Mouse (Mus musculus) cerebellum, adult 2 months (tissue): ENCODE results near the gene App.

ENCODE experiments used
- CTCF ChIP-seq: fragments of 200-500 bp; IDR thresholded peaks from 2 replicates; pipeline ENCODE4 v1.5.1; 2011; ENCODE audit warnings: low read depth, mild to moderate bottlenecking, control low read depth, low read length, moderate library complexity, borderline replicate concordance; ENCODE audit not compliant: insufficient read depth
- POLR2A ChIP-seq: fragments of 200-500 bp; IDR thresholded peaks from 2 replicates; pipeline ENCODE4 v1.6.1; 2011; ENCODE audit warnings: low read length, control low read depth, borderline replicate concordance; ENCODE audit not compliant: insufficient read depth

GRCm38 (mm10) chr16:85024706-85025105, 148.9 kb downstream of the App start:
- no peak for TF ChIP-seq CTCF
- TF ChIP-seq POLR2A, result no peak
